Mouse (Mus musculus): ENCODE measurements around the gene Pla2g15.

Gene Pla2g15

GRCm38 (mm10) chr8:106134751-106135571, 15.2 kb upstream of the Pla2g15 start:
- in situ Hi-C loops (cut with MseI, MboI), result no loop called here

DNA sequence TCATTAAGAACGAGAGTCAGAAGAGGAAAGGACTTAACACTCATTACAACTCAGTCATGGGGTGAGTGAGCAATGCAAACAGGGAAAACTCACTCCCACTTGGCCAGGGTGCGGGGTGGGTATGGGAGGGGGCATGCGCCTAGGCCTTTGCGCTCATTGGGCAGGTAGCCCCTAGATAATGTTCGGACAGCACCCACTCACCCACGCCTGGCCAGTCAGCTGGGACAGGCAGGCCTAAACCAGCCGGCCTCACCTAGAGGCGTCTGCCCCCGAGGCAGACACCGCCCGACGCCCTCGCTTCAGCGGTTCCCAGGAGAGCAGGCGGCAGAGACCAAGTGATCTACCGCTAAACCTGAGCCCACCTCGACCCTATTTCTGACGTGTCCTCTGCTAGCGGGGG, 14.5 kb upstream of the Pla2g15 start:
- in situ Hi-C loops (cut with MseI, MboI), result no loop called here

DNA sequence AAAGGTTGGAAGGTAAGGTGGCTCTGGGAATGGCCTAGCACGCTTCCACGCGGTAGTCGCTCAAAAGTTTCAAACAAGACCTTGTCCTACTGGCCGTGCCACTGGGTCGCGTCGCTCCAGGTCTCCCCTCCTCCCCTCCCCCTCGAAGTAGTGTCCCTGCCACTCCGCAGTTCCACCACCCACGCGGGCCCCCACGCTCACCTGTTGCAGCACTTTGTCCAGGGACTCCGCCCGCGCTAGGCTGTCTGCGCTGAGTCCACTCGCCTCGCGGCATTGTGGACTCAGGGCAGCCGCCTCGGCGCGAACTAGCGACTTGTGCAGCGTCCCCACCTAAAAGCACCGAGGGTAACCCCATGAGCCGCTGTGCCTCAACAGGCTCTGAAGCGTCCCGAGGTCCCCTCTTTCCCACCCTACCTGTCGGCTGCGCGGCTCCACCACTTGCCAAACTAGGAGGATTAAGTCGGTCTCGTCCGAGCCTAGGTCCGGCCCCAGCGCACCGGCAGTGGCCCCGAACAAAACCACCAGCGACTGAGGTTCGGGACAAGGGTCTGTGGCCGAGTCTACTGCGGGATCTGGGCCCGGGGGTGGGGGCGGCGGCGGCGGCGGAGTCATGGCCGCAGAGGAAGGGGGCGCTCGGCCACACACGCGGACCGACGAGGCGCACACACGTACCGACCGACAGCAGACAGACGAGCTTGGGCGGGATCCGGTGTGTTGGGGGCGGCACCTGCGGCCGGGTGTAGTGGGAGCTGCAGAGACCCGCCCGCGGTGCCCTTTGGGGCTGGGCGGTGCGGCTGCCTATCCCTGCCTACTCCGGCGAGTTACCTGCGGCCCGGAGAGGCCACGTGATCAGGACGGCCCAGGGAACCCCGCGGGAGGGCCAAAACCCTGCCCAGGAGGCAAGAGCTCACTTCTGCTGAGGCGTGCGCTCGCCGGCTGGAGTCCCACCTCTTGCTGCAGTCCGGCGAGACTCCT, 13.8 kb upstream of the Pla2g15 start, which contains the start of gene Esrp2:
Gene Esrp2, minus strand, starts transcription at position 819 of the 975 bp plus-strand sequence.
- in situ Hi-C loops (cut with MseI, MboI), result no loop called here

DNA sequence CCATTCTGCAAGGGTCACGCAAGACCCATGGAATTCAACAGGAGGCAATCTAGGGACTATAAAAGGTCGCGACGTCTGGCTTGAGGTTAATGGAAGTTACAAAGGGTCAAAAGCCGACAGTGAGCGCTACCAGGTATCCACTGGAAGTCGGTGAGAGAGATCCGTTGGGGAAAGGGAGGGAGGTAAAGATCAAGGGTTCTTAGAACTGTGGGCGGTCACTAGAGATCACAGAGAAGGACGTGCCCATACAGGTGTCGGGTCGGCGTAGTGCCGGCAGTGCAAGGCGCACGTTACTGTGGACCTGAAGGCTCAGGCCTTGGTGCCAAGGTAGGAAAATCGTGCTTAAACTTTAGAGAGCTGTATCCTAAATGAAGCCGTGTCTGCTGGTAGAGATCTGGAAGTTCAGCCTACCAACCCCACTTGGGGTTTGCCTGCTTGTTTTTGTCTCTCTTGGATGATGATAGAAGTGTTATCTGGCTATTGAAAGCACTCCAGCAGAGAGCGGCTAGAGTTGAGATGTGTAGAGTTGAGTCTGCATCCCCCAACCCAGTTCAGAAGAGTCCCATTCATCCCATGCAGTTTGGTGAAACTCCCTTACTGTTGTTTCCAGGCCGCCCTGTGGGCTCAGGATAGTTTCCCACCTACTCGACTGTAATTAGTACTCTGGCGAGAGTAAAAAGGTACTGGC, 12.8 kb upstream of the Pla2g15 start:
- in situ Hi-C loops (cut with MseI, MboI), result no loop called here

DNA sequence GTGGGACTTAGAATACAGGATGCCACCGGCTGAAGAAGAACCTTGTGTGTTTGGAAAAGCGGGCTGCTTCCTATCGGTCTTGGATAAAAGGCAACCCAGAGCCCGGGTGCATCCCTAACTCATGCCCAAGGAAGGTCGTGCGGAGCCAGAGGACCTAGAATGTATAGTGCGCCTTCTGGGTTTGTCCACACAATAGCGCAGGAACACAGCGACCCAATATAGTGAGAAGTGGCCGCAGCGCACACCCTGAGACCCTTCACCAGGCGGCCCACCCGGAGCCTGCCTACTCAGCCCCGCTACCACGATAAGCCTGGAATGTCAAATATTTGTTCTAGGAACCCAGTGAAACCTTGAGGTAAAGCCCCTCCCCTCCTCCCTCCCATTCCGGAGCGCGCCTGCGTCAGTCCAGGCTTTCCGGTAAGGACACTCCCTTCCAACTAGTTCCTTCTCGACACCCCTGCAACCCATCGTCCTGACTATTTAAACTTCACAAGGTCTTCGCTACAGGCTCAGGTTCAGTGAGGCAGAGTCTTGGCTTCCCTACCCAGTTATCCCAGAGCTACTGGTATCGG, 12.2 kb upstream of the Pla2g15 start:
- in situ Hi-C loops (cut with MseI, MboI), result no loop called here

DNA sequence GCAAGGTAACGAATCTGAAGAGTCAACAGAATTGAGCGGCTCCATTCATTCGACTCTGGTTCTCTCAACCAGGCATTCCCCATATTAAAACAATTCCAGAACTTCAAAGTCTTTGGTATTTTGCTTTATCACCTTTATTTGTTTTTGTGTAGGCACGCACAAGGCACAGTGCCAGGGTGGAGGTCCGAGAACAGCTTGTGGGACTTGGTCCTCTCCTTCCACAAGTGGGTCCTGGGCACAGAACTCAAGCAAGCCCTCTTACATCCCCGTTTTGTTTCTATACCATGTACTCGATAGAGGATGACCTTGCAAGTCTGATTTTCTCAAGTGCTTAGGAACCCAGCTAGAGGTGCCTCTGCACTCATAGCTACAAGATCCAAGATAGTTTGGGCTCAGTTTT, 11.6 kb upstream of the Pla2g15 start:
- in situ Hi-C loops (cut with MseI, MboI), result no loop called here

GRCm38 (mm10) chr8:106140191-106140590, 10.0 kb upstream of the Pla2g15 start:
- in situ Hi-C loops (cut with MseI, MboI), result no loop called here

GRCm38 (mm10) chr8:106140769-106141168, 9.4 kb upstream of the Pla2g15 start:
- in situ Hi-C loops (cut with MseI, MboI), result no loop called here

DNA sequence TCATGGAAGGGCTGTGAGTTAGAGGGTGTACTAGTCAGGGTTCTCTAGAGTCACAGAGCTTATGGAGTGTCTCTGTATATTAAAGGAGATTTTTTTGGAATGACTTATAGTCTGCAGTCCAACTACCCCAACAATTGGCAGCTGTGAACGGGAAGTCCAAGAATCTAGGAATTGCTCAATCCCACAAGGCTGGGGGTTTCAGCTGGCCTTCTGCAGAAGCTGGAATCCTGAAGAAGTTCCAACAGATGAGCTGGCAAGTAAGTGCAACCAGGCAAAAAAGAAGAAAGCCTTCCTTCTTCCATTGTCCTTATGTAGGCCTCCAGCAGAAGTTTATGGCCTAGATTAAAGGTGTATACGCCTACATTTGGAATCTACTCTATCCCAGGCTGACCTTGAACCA, 4.9 kb upstream of the Pla2g15 start:
- in situ Hi-C loops (cut with MseI, MboI), result no loop called here

GRCm38 (mm10) chr8:106146014-106146413, 4.2 kb upstream of the Pla2g15 start:
- in situ Hi-C loops (cut with MseI, MboI), result no loop called here

- in situ Hi-C loops (cut with MseI, MboI), result no loop called here
Observed at GRCm38 (mm10) chr8:106147868-106148565, 2.2 kb upstream of the Pla2g15 start.

GRCm38 (mm10) chr8:106149025-106149424, 1.2 kb upstream of the Pla2g15 start:
- in situ Hi-C loops (cut with MseI, MboI), result no loop called here

- in situ Hi-C loops (cut with MseI, MboI), result no loop called here
Observed at GRCm38 (mm10) chr8:106150653-106151000, 428 bp downstream of the Pla2g15 start.

DNA sequence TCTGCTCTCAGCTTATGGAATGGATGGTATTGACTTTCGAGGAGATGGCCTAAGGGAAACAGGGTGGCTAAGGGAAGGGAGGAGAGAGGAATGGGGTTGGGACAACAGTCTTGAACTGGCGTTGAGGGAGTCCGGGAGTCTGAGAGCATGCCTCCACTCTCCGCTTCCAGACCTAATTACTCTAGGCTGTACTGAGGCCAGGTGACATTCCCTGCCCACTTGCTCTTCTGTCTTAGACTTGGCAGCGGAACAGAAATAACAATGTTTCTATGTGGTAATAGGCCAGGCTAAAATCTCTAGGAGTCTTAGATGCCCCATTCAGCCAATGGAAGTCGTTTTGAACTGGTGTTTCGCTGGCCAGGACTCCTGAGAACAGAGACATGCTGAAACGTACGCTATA, 842 bp downstream of the Pla2g15 start:
- in situ Hi-C loops (cut with MseI, MboI), result no loop called here

DNA sequence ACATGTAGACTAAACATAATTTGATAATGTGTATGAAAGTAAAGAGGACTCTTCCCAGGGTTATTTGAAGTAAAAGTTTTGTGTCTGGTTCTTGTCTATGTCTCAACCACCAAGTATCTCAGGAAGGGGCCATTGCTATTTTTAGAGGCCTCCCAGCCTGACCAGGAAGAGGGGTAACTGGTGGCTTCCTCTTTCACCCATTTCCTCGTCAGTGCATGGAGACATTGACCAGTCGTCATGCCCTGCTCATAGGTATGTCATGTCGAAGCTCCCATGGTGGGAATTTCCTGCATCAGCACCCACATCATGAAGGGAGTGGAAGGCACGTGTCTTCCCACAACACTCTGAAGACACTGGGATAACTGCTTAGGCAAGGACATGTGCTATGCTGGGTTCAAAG, 2.7 kb downstream of the Pla2g15 start:
- in situ Hi-C loops (cut with MseI, MboI), result no loop called here

- in situ Hi-C loops (cut with MseI, MboI), result loop anchor here in 1 of 2 experiments (5.0 kb wide), 1 partner anchor 45 kb away; no protein-coding TSS in a partner anchor
Observed at GRCm38 (mm10) chr8:106157419-106157818, 7.2 kb downstream of the Pla2g15 start.

DNA sequence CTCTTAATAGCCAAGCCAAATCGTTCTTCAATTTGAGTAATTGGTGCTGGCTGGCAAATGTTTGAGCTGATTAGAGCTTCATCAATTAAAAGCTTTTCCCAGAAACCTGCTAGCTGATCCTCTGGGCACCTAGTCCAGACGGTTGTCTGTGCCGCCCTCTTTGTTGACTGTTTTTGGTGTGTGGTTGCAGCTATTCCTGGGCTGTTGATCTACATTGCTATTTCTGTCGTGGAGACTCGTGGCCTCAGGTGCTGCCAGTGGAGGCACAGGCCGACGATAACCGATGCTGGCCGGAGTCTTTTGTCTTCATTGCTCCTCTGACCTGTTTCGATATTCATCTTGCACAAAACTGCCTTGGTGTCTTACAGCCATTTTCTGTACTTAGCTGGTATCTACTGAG, 8.2 kb downstream of the Pla2g15 start:
- in situ Hi-C loops (cut with MseI, MboI), result loop anchor here in 1 of 2 experiments (5.0 kb wide), 1 partner anchor 44 kb away; no protein-coding TSS in a partner anchor

DNA sequence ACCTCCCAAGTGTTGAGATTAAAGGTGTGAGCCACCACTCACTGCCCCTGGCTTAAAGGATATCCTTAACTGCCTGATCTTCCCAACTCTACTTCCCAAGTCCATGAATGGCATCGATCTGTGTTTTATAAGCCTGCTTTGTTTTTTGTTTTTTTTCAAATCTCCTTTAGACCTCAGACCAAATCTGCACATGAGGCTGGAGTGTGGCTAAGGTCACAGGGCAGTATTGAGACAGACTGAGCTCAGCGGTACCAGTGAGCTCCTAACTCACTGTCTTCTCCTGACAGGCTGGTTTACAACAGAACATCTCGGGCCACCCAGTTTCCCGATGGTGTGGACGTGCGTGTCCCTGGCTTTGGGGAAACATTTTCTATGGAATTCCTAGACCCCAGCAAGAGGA, 9.7 kb downstream of the Pla2g15 start:
- in situ Hi-C loops (cut with MseI, MboI), result loop anchor here (5.0 kb wide), 2 partner anchors 37 to 42 kb away; no protein-coding TSS in a partner anchor

DNA sequence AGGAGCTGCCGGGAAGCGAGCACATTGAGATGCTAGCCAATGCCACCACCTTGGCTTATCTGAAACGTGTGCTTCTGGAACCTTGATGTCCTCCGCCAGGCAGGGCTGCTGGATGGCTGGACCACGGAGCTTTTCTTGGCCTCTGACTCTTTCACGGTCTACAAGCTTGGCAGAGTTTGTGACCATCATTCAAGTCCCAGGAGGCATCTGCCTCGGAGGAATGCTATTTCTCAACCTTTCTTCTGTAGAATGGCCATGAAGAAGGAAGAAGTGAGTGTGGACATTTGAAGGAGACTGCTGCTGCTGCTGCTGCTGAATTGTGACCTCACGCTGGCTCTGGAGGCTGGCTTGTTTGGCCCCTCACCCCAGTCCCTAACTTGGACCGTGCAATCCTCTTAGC, 13.1 kb downstream of the Pla2g15 start:
- in situ Hi-C loops (cut with MseI, MboI), result loop anchor here in 1 of 2 experiments (5.0 kb wide), 1 partner anchor 34 kb away; no protein-coding TSS in a partner anchor

- in situ Hi-C loops (cut with MseI, MboI), result no loop called here
Observed at GRCm38 (mm10) chr8:106165460-106165859, 15.3 kb downstream of the Pla2g15 start.
